Mouse (Mus musculus): ENCODE measurements at regions not wholly inside any gene's neighbourhood (a gene's known extent, or its start where the extent isn't known, plus 50 kb on each side); places are given as distances from the start of the nearest gene placed in this dataset.

DNA sequence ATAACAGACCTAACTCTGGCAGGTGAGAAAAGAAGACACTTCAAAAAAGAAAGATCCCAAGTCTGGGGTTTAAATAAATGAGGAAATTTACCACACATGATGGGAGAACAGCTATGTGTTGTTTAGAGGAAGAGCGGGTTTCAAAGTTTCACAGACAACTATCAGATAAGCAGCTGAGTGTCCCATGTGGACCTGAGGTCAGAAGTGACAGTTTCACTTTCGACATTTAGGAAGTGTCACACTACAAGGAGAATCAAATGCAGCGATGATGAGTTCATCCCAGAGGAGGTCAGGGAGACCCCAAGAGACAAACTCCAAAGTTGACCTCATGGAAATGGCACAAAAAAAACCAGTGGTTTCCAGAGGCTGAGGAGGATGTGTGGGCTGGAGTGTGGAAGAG is 132.7 kb downstream of the Postn start:
- 42% methylated on average over 3 of the region's 3 CpGs for WGBS (ENCODE audit: insufficient replicate concordance)
- no peak overlapping the region for H3K9ac ChIP-seq
- no peaks in the 10 kb centered on the region for H3K27me3 ChIP-seq
- no peaks in the 10 kb centered on the region for H3K4me1 ChIP-seq (replicated peaks)
- H3K36me3 ChIP-seq (replicated peaks): no peaks in the 10 kb centered on the region
- H3K4me3 ChIP-seq (replicated peaks): no peak overlapping the region
- ATAC-seq (ENCODE audit: insufficient read depth): no peak
- H3K27ac ChIP-seq (replicated peaks): no peak overlapping the region
- H3K4me2 ChIP-seq: no peak overlapping the region
- no peaks in the 10 kb centered on the region for H3K9me3 ChIP-seq (replicated peaks)

DNA sequence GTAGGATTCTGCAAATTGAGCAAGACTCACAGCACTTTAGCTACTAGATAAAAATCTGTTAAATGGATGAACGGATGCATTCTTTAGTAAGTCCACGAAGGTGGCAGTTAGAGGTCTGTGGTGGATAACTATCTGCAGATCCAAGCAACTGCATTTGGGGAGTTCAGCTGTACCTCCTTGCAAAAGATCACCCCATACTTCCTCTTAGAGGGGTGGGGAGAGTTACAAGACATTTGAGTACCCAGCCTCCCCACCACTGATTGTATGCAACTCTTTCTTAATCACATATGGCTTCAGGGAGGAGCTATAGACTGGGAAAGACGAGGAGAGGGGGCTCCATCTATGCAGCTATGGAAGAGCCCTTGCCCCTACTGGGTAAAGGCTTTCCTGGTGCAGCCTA is 144.1 kb downstream of the Postn start:
- H3K4me1 ChIP-seq (replicated peaks): no peaks in the 10 kb centered on the region
- H3K4me3 ChIP-seq (replicated peaks): no peak overlapping the region
- H3K27ac ChIP-seq (replicated peaks): no peak overlapping the region
- ATAC-seq (ENCODE audit: insufficient read depth): no peak
- no peak overlapping the region for H3K4me2 ChIP-seq
- 34% methylated on average over 3 of the region's 3 CpGs for WGBS (ENCODE audit: insufficient replicate concordance)
- no peaks in the 10 kb centered on the region for H3K9me3 ChIP-seq (replicated peaks)
- no peaks in the 10 kb centered on the region for H3K36me3 ChIP-seq (replicated peaks)
- no peak overlapping the region for H3K9ac ChIP-seq
- no peaks in the 10 kb centered on the region for H3K27me3 ChIP-seq

DNA sequence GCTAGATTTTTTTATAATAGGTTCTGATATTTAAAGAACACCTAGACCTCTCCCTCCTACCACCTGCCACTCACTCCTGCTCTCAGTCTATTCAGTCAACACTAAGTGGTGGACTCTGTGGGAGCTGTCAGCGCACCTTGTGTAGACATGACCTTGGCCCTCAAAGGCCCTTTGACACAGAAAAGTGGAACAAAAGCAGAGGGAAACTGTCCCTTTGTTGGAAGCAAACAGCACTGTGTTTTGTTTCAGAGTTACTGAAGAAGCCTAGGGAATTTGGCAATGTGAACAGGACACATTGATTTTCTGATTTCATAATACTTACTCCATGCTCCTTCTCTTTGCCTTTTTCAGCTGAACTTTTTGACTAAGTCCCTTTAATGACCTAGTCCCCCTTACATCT is 146.7 kb downstream of the Postn start:
- WGBS (ENCODE audit: insufficient replicate concordance): 85% methylated on average over 1 of the region's 1 CpGs

DNA sequence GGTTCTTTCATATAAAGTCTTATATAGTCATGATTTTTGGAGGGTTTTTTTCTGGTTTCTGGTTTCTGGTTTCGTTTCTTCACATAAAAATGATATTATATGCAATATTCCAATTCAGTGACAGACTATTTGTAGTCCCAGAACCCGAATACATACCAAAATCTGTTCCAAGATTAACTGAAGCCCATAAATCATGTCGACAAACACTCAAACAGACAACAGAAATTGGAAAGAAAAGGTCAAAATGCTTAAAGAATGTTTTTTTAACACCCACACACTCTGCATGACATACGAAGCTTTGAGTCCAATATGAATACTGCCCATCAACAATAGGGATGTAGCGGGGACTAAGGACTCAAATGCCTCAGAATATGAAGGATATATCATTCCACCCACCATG is 148.0 kb downstream of the Postn start:
- no peaks in the 10 kb centered on the region for H3K27me3 ChIP-seq
- no peak overlapping the region for H3K27ac ChIP-seq (replicated peaks)
- H3K4me2 ChIP-seq: no peak overlapping the region
- H3K36me3 ChIP-seq (replicated peaks): no peaks in the 10 kb centered on the region
- H3K4me3 ChIP-seq (replicated peaks): no peak overlapping the region
- H3K4me1 ChIP-seq (replicated peaks): no peaks in the 10 kb centered on the region
- WGBS (ENCODE audit: insufficient replicate concordance): 51% methylated on average over 5 of the region's 5 CpGs
- ATAC-seq (ENCODE audit: insufficient read depth): no peak
- no peaks in the 10 kb centered on the region for H3K9me3 ChIP-seq (replicated peaks)
- no peak overlapping the region for H3K9ac ChIP-seq

More for the DNA sequence above, 146.7 kb downstream of the Postn start:
- Histone ChIP-seq H3K4me3 (replicated peaks) (no peak overlapping the region), H3K9me3 (replicated peaks) (no peaks in the 10 kb centered on the region), H3K9ac (no peak overlapping the region), H3K36me3 (replicated peaks) (no peaks in the 10 kb centered on the region), H3K27me3 (no peaks in the 10 kb centered on the region), H3K4me1 (replicated peaks) (no peaks in the 10 kb centered on the region), H3K4me2 (no peak overlapping the region), H3K27ac (replicated peaks) (no peak overlapping the region)
- no peak for ATAC-seq (ENCODE audit: insufficient read depth)

DNA sequence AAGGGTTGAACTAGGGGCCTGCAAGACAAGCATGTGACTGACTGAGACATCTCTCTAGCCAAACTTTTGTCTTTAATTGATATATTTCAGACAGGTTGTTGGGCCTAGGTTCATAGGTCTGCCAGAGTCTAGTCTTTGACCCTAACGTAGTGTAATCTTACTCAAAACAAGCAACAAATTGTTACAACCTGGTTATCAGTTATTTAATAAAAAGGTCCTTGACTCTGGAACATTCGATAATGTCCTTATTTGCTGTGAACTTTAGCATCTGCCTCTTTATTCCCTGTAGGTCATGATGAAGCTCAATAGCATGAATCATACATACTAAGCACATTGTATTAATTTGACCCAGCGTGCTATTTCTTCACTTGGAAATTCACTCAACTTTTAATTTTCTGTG is 156.3 kb downstream of the Postn start:
- 56% methylated on average over 3 of the region's 3 CpGs for WGBS (ENCODE audit: insufficient replicate concordance)
- no peak overlapping the region for H3K4me2 ChIP-seq
- H3K9me3 ChIP-seq (replicated peaks): no peaks in the 10 kb centered on the region
- no peaks in the 10 kb centered on the region for H3K4me1 ChIP-seq (replicated peaks)
- H3K27me3 ChIP-seq: no peaks in the 10 kb centered on the region
- ATAC-seq (ENCODE audit: insufficient read depth): no peak
- no peak overlapping the region for H3K27ac ChIP-seq (replicated peaks)
- no peak overlapping the region for H3K4me3 ChIP-seq (replicated peaks)
- H3K36me3 ChIP-seq (replicated peaks): no peaks in the 10 kb centered on the region
- no peak overlapping the region for H3K9ac ChIP-seq

DNA sequence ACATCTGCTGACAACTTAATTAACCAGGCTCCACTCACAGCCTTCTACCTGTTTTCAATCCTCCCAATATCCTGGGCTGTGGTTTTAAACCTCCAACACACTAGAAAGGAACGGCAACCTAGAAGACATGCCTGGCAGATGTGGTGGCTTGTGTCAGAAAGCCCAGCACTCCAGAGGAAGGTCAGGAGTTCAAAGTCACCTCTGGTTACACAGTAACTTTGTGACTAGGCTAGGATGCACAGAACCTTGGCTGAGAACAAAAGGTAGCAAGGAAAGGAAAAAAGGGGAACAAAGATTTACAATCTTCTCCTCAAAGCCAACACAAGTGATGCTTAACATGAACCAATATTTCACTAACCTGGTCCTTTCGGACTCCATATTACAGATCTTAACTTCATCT is 161.8 kb downstream of the Postn start:
- H3K4me1 ChIP-seq (replicated peaks): no peaks in the 10 kb centered on the region
- 55% methylated on average over 2 of the region's 2 CpGs for WGBS (ENCODE audit: insufficient replicate concordance)
- no peak overlapping the region for H3K4me2 ChIP-seq
- no peaks in the 10 kb centered on the region for H3K9me3 ChIP-seq (replicated peaks)
- no peak for ATAC-seq (ENCODE audit: insufficient read depth)
- no peak overlapping the region for H3K9ac ChIP-seq
- H3K36me3 ChIP-seq (replicated peaks): no peaks in the 10 kb centered on the region
- H3K27ac ChIP-seq (replicated peaks): no peak overlapping the region
- no peaks in the 10 kb centered on the region for H3K27me3 ChIP-seq
- no peak overlapping the region for H3K4me3 ChIP-seq (replicated peaks)

DNA sequence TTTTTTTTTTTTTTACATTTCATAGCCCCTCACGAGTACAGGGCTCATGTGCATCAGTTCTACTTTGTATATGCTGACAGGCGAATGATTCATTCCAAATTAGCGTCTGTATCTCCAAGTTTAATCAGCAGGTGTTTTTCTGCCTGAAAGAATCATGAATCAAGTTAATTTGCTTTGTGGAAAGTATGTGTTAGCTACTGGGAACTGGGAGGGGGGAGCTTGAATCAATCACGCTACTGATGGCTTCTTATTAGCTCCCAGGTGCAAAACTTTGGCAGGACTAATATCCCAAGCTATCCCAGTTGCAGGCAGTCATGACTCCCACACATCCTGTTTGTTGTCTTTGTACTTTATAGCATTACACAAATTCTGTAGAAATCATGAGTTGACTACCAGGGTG is 165.7 kb downstream of the Postn start:
- 69% methylated on average over 4 of the region's 4 CpGs for WGBS (ENCODE audit: insufficient replicate concordance)
- Histone ChIP-seq H3K9ac (no peak overlapping the region), H3K9me3 (replicated peaks) (no peaks in the 10 kb centered on the region), H3K4me3 (replicated peaks) (no peak overlapping the region), H3K27me3 (no peaks in the 10 kb centered on the region), H3K36me3 (replicated peaks) (no peaks in the 10 kb centered on the region), H3K4me2 (no peak overlapping the region), H3K27ac (replicated peaks) (no peak overlapping the region), H3K4me1 (replicated peaks) (no peaks in the 10 kb centered on the region)
- no peak for ATAC-seq (ENCODE audit: insufficient read depth)

DNA sequence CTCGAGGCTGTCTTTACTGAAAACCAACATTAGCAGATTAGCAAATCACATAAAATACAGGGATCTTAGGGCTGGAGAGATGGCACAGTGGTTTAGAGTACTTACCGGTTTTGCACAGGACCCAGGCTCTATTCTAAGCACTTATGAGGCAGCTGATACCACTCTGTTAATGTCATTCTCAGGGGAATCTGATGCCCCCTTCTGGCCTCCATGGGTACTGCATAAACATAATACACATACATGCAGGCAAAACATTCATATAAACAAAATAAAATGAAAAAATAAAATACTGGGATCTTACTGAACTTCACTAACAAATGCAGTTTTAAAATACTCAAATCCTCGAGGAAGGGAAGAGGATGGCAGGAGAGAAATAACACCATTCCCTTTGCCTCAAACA is 164.3 kb upstream of the Supt20 start:
- H3K27ac ChIP-seq (replicated peaks): no peak overlapping the region
- H3K4me3 ChIP-seq (replicated peaks): no peak overlapping the region
- WGBS (ENCODE audit: insufficient replicate concordance): 59% methylated on average over 3 of the region's 3 CpGs
- no peaks in the 10 kb centered on the region for H3K4me1 ChIP-seq (replicated peaks)
- no peak overlapping the region for H3K4me2 ChIP-seq
- no peaks in the 10 kb centered on the region for H3K27me3 ChIP-seq
- H3K36me3 ChIP-seq (replicated peaks): no peaks in the 10 kb centered on the region
- H3K9ac ChIP-seq: no peak overlapping the region
- H3K9me3 ChIP-seq (replicated peaks): no peaks in the 10 kb centered on the region
- no peak for ATAC-seq (ENCODE audit: insufficient read depth)

DNA sequence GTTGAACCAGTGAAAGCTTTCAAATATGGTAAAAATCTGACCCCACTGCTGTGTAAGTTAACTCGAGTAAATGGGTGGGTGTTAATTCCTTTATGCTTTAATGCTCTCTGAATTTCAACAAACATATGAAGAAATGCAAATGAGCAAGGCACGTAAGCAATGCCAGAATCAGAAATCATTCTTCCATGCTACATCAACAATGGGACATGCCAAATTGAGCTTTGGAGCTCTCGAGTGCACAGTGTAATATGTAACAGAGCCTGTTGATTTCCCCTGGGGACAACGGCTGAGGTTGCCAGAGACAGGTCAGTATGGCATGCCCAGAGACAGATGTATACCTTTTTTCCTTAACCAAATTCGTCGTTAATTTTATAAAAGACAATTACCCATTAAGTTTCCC is 162.4 kb upstream of the Supt20 start:
- ATAC-seq (ENCODE audit: insufficient read depth): no peak
- H3K9me3 ChIP-seq (replicated peaks): no peaks in the 10 kb centered on the region
- no peaks in the 10 kb centered on the region for H3K36me3 ChIP-seq (replicated peaks)
- no peak overlapping the region for H3K27ac ChIP-seq (replicated peaks)
- no peaks in the 10 kb centered on the region for H3K4me1 ChIP-seq (replicated peaks)
- H3K4me3 ChIP-seq (replicated peaks): no peak overlapping the region
- H3K9ac ChIP-seq: no peak overlapping the region
- H3K4me2 ChIP-seq: no peak overlapping the region
- WGBS (ENCODE audit: insufficient replicate concordance): 61% methylated on average over 6 of the region's 6 CpGs
- H3K27me3 ChIP-seq: no peaks in the 10 kb centered on the region

DNA sequence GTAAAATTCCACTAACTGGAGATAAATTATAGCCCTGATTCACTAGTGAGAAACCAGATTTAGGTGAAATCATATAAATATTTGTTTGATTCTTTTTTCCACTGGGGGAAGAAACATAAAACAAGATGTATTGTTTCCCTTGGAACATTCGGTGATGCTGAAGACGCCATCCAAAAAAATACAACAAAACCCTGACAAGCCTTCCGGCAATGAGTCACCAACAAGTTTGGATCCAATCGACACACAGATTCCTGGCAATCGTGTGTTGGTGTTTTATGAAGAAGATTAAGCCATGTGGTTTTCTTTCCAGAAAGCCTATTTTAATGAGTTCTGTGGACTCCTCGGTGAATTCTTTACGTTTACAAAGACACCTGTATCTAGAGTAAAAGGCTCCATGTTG is 157.2 kb upstream of the Supt20 start:
- no peaks in the 10 kb centered on the region for H3K27me3 ChIP-seq
- no peak overlapping the region for H3K27ac ChIP-seq (replicated peaks)
- no peak overlapping the region for H3K9ac ChIP-seq
- no peaks in the 10 kb centered on the region for H3K36me3 ChIP-seq (replicated peaks)
- H3K4me1 ChIP-seq (replicated peaks): no peaks in the 10 kb centered on the region
- WGBS (ENCODE audit: insufficient replicate concordance): 68% methylated on average over 7 of the region's 7 CpGs
- no peak overlapping the region for H3K4me2 ChIP-seq
- no peaks in the 10 kb centered on the region for H3K9me3 ChIP-seq (replicated peaks)
- no peak overlapping the region for H3K4me3 ChIP-seq (replicated peaks)
- ATAC-seq (ENCODE audit: insufficient read depth): no peak

DNA sequence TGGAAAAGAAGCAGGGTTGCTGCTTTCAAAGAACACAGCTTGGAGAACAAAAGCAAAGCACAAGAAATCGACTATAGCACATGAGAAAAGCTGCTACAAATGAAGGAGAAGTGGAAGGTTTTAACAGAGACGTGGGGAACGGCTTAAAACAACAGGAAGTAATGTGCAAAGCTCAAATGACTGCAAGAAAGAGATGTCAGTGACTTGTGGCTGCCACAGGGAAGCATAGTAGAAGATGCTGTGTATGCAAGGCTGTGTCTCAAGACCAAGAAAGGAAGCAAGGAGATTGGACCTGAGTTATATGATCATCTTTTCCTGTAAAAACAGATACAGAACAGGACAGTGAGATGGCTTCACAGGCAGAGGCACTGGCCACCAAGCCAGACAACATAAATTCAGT is 154.6 kb upstream of the Supt20 start:
- H3K9ac ChIP-seq: no peak overlapping the region
- H3K27me3 ChIP-seq: no peaks in the 10 kb centered on the region
- H3K4me2 ChIP-seq: no peak overlapping the region
- H3K9me3 ChIP-seq (replicated peaks): 0 out of 2 replicates have a peak, but pooled peaks cover 5% of the 10 kb centered on the region
- H3K4me3 ChIP-seq (replicated peaks): no peak overlapping the region
- ATAC-seq (ENCODE audit: insufficient read depth): no peak
- no peak overlapping the region for H3K27ac ChIP-seq (replicated peaks)
- no peaks in the 10 kb centered on the region for H3K4me1 ChIP-seq (replicated peaks)
- 19% methylated on average over 3 of the region's 3 CpGs for WGBS (ENCODE audit: insufficient replicate concordance)
- no peaks in the 10 kb centered on the region for H3K36me3 ChIP-seq (replicated peaks)

DNA sequence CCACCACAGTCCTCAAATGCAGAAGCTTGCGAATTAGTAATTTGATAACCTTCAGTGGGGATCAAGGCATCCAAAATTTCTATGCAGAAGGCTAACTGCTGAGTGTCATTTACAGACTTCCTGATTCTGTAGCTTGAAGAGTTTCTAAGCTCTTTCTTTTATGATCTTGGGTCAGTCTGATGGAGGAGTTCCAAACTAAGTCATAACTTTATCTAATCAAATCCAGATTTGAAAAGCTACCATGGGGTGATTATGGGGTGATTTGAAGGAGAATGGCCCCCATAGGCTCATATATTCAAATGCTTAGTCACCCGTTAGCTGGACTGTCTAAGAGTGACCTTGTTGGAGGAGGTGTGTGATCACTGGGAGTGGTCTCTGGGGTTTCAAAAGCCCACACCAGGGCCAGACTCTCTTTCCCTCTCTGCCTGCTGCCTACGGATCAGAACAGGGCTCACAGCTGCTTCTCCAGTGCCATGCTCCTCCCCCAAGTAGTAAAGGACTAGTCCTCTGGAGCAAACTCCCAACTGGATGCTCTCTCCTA is 152.0 kb upstream of the Supt20 start:
- no peaks in the 10 kb centered on the region for H3K36me3 ChIP-seq (replicated peaks)
- no peak overlapping the region for H3K4me2 ChIP-seq
- H3K27ac ChIP-seq (replicated peaks): no peak overlapping the region
- no peak overlapping the region for H3K9ac ChIP-seq
- no peaks in the 10 kb centered on the region for H3K27me3 ChIP-seq
- no peaks in the 10 kb centered on the region for H3K4me1 ChIP-seq (replicated peaks)
- H3K9me3 ChIP-seq (replicated peaks): 0 out of 2 replicates have a peak, but pooled peaks cover 5% of the 10 kb centered on the region
- H3K4me3 ChIP-seq (replicated peaks): no peak overlapping the region
- no peak for ATAC-seq (ENCODE audit: insufficient read depth)
- 49% methylated on average over 3 of the region's 3 CpGs for WGBS (ENCODE audit: insufficient replicate concordance)

Data from liver, embryonic 15.5 days (tissue).